Comparison of ENCODE assay signal across 16 mouse cellular contexts in the genomic region with DNA sequence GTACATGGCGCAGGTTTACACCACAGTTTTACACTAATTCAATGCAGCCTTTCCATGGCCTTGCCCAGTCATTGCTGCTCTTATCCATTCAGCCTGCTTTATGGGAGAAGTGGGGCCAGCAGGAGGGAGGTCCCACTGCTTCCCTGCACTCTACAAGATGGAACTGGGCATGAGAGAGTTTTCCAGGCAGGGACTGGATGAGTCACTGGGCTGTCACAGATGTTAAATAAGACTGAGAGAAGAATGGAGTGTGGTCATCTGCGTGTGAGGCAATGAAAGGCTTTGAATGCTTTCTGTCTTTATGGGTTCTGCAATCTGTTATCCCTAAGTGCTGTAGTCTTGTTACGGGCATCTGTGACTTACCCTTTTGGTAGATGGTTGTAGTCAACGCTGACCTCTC.
DNase-seq lines count a peak whose midpoint lies in the region; ATAC-seq and TF ChIP-seq lines count a peak whose summit lies in the region.
"Had no signal": no experiment of that assay in that cellular context is flagged by ENCODE, and none has a peak within 500 bp of the region (broad histone marks: within the 10 kb centered on the region; RNA-seq: fewer than 3 reads in every experiment).

No protein-coding gene starts in this region.

- H3K27me3 ChIP-seq in lung, postnatal 0 days (replicated peaks; ENCODE audit: insufficient read depth, low read length): no peaks in the 10 kb centered on the region
- no peaks in the 10 kb centered on the region for H3K27me3 ChIP-seq in embryonic facial prominence, embryonic 14.5 days (replicated peaks; ENCODE audit: control insufficient read depth, insufficient read depth, low read length)
- H3K27me3 ChIP-seq in intestine, postnatal 0 days (replicated peaks; ENCODE audit: control insufficient read depth, insufficient read depth, low read length): no peaks in the 10 kb centered on the region
- H3K27me3 ChIP-seq: CH12.LX; forebrain, embryonic 15.5 days; liver, embryonic 13.5 days; midbrain, embryonic 12.5 days; neural tube, embryonic 13.5 days had no signal

- no peaks in the 10 kb centered on the region for H3K9me3 ChIP-seq in lung, postnatal 0 days (ENCODE audit: low read length)
- H3K9me3 ChIP-seq in embryonic facial prominence, embryonic 14.5 days (ENCODE audit: control insufficient read depth, low read length): no peaks in the 10 kb centered on the region
- H3K9me3 ChIP-seq in intestine, postnatal 0 days (ENCODE audit: control insufficient read depth): no peaks in the 10 kb centered on the region
- H3K9me3 ChIP-seq: forebrain, embryonic 15.5 days; liver, embryonic 13.5 days; midbrain, embryonic 12.5 days; neural tube, embryonic 13.5 days had no signal

- H3K36me3 ChIP-seq in lung, postnatal 0 days (ENCODE audit: insufficient read depth, low read length): no peaks in the 10 kb centered on the region
- H3K36me3 ChIP-seq in embryonic facial prominence, embryonic 14.5 days (ENCODE audit: control insufficient read depth, insufficient read depth, low read length): no peaks in the 10 kb centered on the region
- H3K36me3 ChIP-seq in intestine, postnatal 0 days (ENCODE audit: control insufficient read depth, insufficient read depth): peaks cover 3% of the 10 kb centered on the region; the same call in 1 of the 2 replicates
- H3K36me3 ChIP-seq: forebrain, embryonic 15.5 days; liver, embryonic 13.5 days; midbrain, embryonic 12.5 days; neural tube, embryonic 13.5 days had no signal

- H3K4me3 ChIP-seq in gastrocnemius, adult 2 months: no peak overlapping the region
- H3K4me3 ChIP-seq in lung, postnatal 0 days (ENCODE audit: low read depth, low read length): no peak overlapping the region
- no peak overlapping the region for H3K4me3 ChIP-seq in embryonic facial prominence, embryonic 14.5 days (ENCODE audit: low read depth, low read length)
- no peak overlapping the region for H3K4me3 ChIP-seq in intestine, postnatal 0 days (ENCODE audit: low read depth, low read length)
- H3K4me3 ChIP-seq: forebrain, embryonic 15.5 days; layer of hippocampus, adult 2 months; liver, embryonic 13.5 days; midbrain, embryonic 12.5 days; neural tube, embryonic 13.5 days had no signal

- no peak for TF ChIP-seq EP300 in lung, postnatal 0 days (IDR thresholded peaks at IDR 0.05)

- H3K9ac ChIP-seq in lung, postnatal 0 days (replicated peaks; ENCODE audit: low read depth): no peak overlapping the region
- no peak overlapping the region for H3K9ac ChIP-seq in embryonic facial prominence, embryonic 14.5 days (ENCODE audit: low read depth, low read length)
- H3K9ac ChIP-seq in intestine, postnatal 0 days (ENCODE audit: low read depth, low read length): no peak overlapping the region
- H3K9ac ChIP-seq: forebrain, embryonic 15.5 days; liver, embryonic 13.5 days; midbrain, embryonic 12.5 days; neural tube, embryonic 13.5 days had no signal

- no peak for TF ChIP-seq CTCF in gastrocnemius, adult 2 months (IDR thresholded peaks at IDR 0.05)
- no peak for TF ChIP-seq CTCF in lung, postnatal 0 days (IDR thresholded peaks at IDR 0.05)
- no peak for TF ChIP-seq CTCF in intestine, postnatal 0 days (IDR thresholded peaks at IDR 0.05; ENCODE audit: low read depth)

- WGBS in lung, postnatal 0 days: 70% methylated on average over 4 of the region's 4 CpGs
- 84% methylated on average over 4 of the region's 4 CpGs for WGBS in embryonic facial prominence, embryonic 14.5 days
- WGBS in intestine, postnatal 0 days: 71% methylated on average over 4 of the region's 4 CpGs

- no peak overlapping the region for H3K4me2 ChIP-seq in lung, postnatal 0 days (replicated peaks; ENCODE audit: low read depth, low read length)
- no peak overlapping the region for H3K4me2 ChIP-seq in embryonic facial prominence, embryonic 14.5 days (ENCODE audit: low read depth, low read length)
- H3K4me2 ChIP-seq in intestine, postnatal 0 days (replicated peaks; ENCODE audit: low read depth): no peak overlapping the region
- H3K4me2 ChIP-seq: forebrain, embryonic 15.5 days; liver, embryonic 13.5 days; midbrain, embryonic 12.5 days; neural tube, embryonic 13.5 days had no signal

- peak; percentile 43 for ATAC-seq in lung, postnatal 0 days
- ATAC-seq in embryonic facial prominence, embryonic 14.5 days (ENCODE audit: low read depth): no peak
- ATAC-seq in intestine, postnatal 0 days: no peak
- ATAC-seq: forebrain, embryonic 15.5 days had no signal

- intact Hi-C loops in gastrocnemius, adult 2 months (cut with DNase I): loop anchor here (10.0 kb wide), 1 partner anchor 399 kb away; no protein-coding TSS in a partner anchor

- peak overlapping the region; percentile 90 for H3K27ac ChIP-seq in gastrocnemius, adult 2 months
- peak overlapping the region; percentile 70 for H3K27ac ChIP-seq in lung, postnatal 0 days (ENCODE audit: low read length)
- H3K27ac ChIP-seq in embryonic facial prominence, embryonic 14.5 days (replicated peaks; ENCODE audit: low read depth, low read length): peak overlapping the region; percentile 44; the same call in 1 of the 2 replicates
- peak overlapping the region; percentile 21; the same call in 1 of the 2 replicates for H3K27ac ChIP-seq in intestine, postnatal 0 days (ENCODE audit: low read depth, low read length)
- H3K27ac ChIP-seq: forebrain, embryonic 15.5 days; layer of hippocampus, adult 2 months; liver, embryonic 13.5 days; midbrain, embryonic 12.5 days; neural tube, embryonic 13.5 days had no signal

- H3K4me1 ChIP-seq in lung, postnatal 0 days (ENCODE audit: insufficient read depth, low read depth, low read length): peaks cover 24% of the 10 kb centered on the region
- H3K4me1 ChIP-seq in embryonic facial prominence, embryonic 14.5 days (ENCODE audit: control insufficient read depth, insufficient read depth, low read length): peaks cover 38% of the 10 kb centered on the region
- H3K4me1 ChIP-seq in intestine, postnatal 0 days (replicated peaks; ENCODE audit: control insufficient read depth, insufficient read depth, low read length): no peaks in the 10 kb centered on the region

- peak; percentile 35 for DNase-seq in gastrocnemius, adult 2 months
- DNase-seq in gastrocnemius, adult 8-10 months (ENCODE audit: low spot score in 2 of 2): no peak
- DNase-seq in lung, postnatal 0 days (ENCODE audit: low spot score): peak; percentile 82
- DNase-seq in lung, postnatal 36 days: no peak
- DNase-seq in embryonic facial prominence, embryonic 14.5 days (ENCODE audit: low spot score): no peak
- DNase-seq in embryo, embryonic 11 days: no peak
- no peak for DNase-seq in thymus, postnatal 36 days
- DNase-seq: cerebellum, adult 9-10 months; kidney, adult 11 months; liver, embryonic 13.5 days had no signal

Comparison
In these comparisons a context has a peak if more than half of its experiments do, and no peak if none do; other contexts are left out.
1. DNase-seq: peak in gastrocnemius, adult 2 months (single experiment) and lung, postnatal 0 days (single experiment); none in gastrocnemius, adult 8-10 months (0 of 2), lung, postnatal 36 days (single experiment), embryonic facial prominence, embryonic 14.5 days (single experiment), embryo, embryonic 11 days (single experiment) and thymus, postnatal 36 days (0 of 2).
2. H3K27ac ChIP-seq: peak in every context shown above with its lines; median percentile 90 in gastrocnemius, adult 2 months; 70 in lung, postnatal 0 days; 44 in embryonic facial prominence, embryonic 14.5 days; 21 in intestine, postnatal 0 days.